Mouse (Mus musculus): ENCODE measurements around the gene Grm5. TPM values are rescaled to one million over a fixed set of nuclear protein-coding genes. Genes with fewer than 3 reads are reported as not detected.

The Grm5 gene
- total RNA-seq, 2 experiments from 2014 or later: 225 to 229 TPM

- no peak for DNase-seq (ENCODE audit: low spot score in 2 of 2)
Measured at GRCm38 (mm10) chr7:88130488-88130849, 546.5 kb downstream of the Grm5 start.

- no peak for DNase-seq (ENCODE audit: low spot score in 2 of 2)
Measured at GRCm38 (mm10) chr7:88159542-88160241, 575.7 kb downstream of the Grm5 start.

DNA sequence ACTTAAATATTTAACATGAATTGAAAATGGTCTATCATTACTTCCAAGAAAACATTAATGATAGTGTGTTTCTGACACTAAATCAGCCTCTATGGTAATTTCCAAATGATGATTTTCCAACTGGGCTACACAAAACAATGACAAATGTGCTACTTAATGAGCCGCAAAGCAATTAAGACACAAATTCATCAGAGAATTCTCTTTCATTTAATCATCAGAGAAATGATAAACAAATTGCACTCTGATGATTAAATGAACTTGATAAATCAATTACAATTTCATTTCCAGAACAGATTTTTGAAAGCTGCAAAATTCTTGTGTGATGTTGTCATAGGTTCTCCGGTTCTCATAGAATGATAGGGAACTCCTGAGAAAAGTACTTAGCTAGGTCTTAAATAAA, 577.6 kb downstream of the Grm5 start:
- no peak for DNase-seq (ENCODE audit: low spot score in 2 of 2)

Other genes with a start within 250 kb of the Grm5 start
- gene Tyr, start 90.7 kb upstream of the Grm5 start, total RNA-seq (2021): not detected